Mouse (Mus musculus) kidney, embryonic 16.5 days (tissue): Measurements from ENCODE around the gene C1qa. TPM values are rescaled to one million over a fixed set of nuclear protein-coding genes. Genes with fewer than 3 reads are reported as not detected.

Experiments
- ATAC-seq: fragments of 200-750 bp; cut with Nextera tagmentation; 2 replicates; pipeline ENCODE4 v1.8.0; 2017; ENCODE audit warnings: moderate TSS enrichment; ENCODE audit not compliant: low FRiP score, low TSS enrichment
- H3K27ac ChIP-seq: fragments of 300-500 bp; sonication (generic); 2 replicates; pipeline ENCODE4 v1.5.1; 2014; ENCODE audit warnings: low read length
- H3K27me3 ChIP-seq: fragments of 300-500 bp; sonication (generic); 2 replicates; pipeline ENCODE4 v1.6.1; 2014; ENCODE audit warnings: low read length, control low read depth, mixed read lengths; ENCODE audit not compliant: insufficient read depth
- H3K36me3 ChIP-seq: fragments of 300-500 bp; sonication (generic); 2 replicates; pipeline ENCODE4 v1.6.1; 2014; ENCODE audit warnings: low read length, control low read depth, mixed read lengths; ENCODE audit not compliant: insufficient read depth
- H3K4me1 ChIP-seq: fragments of 300-500 bp; sonication (generic); 2 replicates; pipeline ENCODE4 v1.6.1; 2014; ENCODE audit warnings: low read length, control low read depth, mixed read lengths; ENCODE audit not compliant: insufficient read depth
- H3K4me2 ChIP-seq: fragments of 300-500 bp; sonication (generic); replicated peaks from 2 replicates; pipeline ENCODE4 v1.6.1; 2014; ENCODE audit warnings: low read depth, low read length
- H3K4me3 ChIP-seq: fragments of 300-500 bp; sonication (generic); 2 replicates; pipeline ENCODE4 v1.5.1; 2014; ENCODE audit warnings: mild to moderate bottlenecking, low read length
- H3K9ac ChIP-seq: fragments of 300-500 bp; sonication (generic); replicated peaks from 2 replicates; pipeline ENCODE4 v1.6.1; 2014; ENCODE audit warnings: low read length
- H3K9me3 ChIP-seq: fragments of 300-500 bp; sonication (generic); 2 replicates; pipeline ENCODE4 v1.6.1; 2016; ENCODE audit warnings: low read length, control low read depth
- WGBS: fragments of 180-500 bp; shearing (Covaris S2); extraction: QIAGEN DNeasy Blood & Tissue Kit; methylation state at CpG from one replicate; pipeline ENCODE4 v1.1.7; 2014; 5-methylcytosine and 5-hydroxymethylcytosine counted together
- polyA plus RNA-seq: library from polyadenylated mRNA; unstranded; fragments of >200 nt; fragmentation: Nextera tagmentation; extraction: Ambion mirVana; gene quantifications from 2 replicates; pipeline ENCODE4 v1.2.1, GENCODE M21; 2015

Gene C1qa
- polyA plus RNA-seq, result 21.9 and 26.4 TPM in 2 replicates

DNA sequence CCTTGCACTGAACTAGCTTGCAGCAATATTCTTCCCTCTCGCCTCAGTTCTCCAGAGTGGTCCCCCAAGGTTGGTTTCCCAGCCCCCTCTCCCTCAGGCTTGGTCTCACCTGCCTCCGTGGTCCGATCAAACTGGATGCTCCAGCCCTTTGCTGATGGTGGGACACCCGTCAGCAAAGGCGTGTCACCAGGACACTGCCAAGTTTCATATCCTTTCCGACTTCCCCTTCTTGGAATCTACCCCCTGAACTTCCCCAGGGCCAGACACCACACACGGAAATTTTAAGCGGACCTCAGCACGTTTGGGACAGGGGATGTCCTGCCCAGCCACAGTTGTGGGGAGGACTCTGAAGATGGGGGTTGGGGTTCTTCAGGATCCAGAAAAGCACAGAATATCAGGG, at the start of gene C1qa:
C1qa (minus strand) TSS at position 167 of the 400 bp plus-strand sequence.
- Histone ChIP-seq H3K4me3 (no peak within 1 kb of the TSS), H3K4me1 (0 out of 2 replicates have a peak, but pooled peaks cover 5% of the 10 kb centered on the region), H3K9me3 (no peaks in the 10 kb centered on the region), H3K9ac (no peak within 1 kb of the TSS), H3K4me2 (no peak within 1 kb of the TSS), H3K27ac (no peak within 1 kb of the TSS), H3K27me3 (peaks cover 28% of the 10 kb centered on the region), H3K36me3 (no peaks in the 10 kb centered on the region)
- WGBS, result 70% methylated on average over 9 of the region's 9 CpGs
- ATAC-seq, result no peak

- H3K4me1 ChIP-seq, result peaks cover 7% of the 10 kb centered on the region
- no peak overlapping the region for H3K4me3 ChIP-seq
- no peak overlapping the region for H3K9ac ChIP-seq
- no peaks in the 10 kb centered on the region for H3K36me3 ChIP-seq
- no peak overlapping the region for H3K27ac ChIP-seq
- 55% methylated on average over 17 of the region's 17 CpGs for WGBS
- H3K9me3 ChIP-seq, result no peaks in the 10 kb centered on the region
- H3K27me3 ChIP-seq, result peaks cover 14% of the 10 kb centered on the region; the same call in 1 of the 2 replicates
- 0 out of 2 replicates have a peak, but pooled peaks have one; percentile 46 for ATAC-seq
- H3K4me2 ChIP-seq, result no peak overlapping the region
Observed at GRCm38 (mm10) chr4:136945397-136945796, 46.8 kb upstream of the C1qa start.

DNA sequence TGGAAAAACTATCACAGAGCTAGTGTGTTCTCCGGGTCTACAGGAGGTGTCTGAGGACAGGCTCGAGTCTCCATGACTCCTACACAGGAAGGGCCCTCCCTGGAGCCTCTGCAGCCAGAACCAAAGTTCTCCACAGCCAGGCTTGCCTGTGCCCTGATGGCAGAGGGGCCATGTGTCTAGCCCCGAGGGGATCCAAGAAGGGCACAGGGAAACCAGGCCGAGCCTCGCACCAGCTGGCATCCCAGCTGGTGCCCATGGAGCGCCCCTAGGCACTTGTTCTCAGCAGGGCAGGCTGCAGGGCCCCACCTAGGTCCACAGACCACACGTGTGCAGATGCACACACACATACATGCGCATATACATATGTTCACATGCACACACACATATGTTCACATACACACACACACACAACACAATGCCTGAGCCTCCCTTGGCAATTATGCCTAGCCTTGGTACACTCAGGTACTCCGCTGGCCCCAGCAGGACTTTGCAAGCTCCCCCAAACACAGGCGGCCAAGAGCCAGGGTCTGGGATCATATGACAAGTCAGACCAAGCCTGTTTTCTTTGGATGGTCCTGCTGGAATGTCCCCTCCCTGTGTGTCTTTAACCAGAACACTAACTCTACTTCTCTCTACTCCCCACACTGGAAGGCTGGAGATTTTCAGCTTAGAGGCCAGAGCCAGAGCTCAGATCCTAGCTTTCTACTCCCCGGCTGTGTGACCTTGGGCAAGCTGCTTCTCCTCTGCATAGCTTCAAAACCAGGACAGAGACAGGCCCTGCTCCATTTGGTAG, 46.2 kb upstream of the C1qa start:
- Histone ChIP-seq H3K27ac (no peak overlapping the region), H3K9ac (no peak overlapping the region), H3K4me3 (no peak overlapping the region), H3K4me2 (no peak overlapping the region), H3K9me3 (no peaks in the 10 kb centered on the region), H3K4me1 (peaks cover 7% of the 10 kb centered on the region), H3K36me3 (no peaks in the 10 kb centered on the region), H3K27me3 (peaks cover 14% of the 10 kb centered on the region; the same call in 1 of the 2 replicates)
- ATAC-seq, result peak; percentile 29; the same call in 1 of the 2 replicates
- 64% methylated on average over 11 of the region's 11 CpGs for WGBS

DNA sequence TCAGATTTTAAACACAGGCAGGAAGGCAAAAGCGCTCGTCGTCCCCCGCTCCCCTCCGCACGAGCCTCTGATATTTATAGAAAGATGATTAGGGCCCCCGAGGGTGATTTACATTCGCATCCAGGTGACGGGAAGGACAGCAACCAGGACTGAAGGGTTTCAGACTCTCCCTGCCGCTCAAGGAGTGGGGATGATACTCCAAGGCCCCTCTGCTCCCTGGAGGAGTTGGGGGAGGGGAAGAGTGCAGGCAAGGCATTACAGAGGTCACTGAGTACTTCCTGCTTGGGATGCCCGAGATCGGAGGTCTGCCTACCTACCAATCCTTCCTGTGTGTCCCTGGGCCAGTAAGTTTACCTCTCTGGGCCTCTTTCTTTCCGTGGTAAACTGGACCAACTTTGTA, 44.6 kb upstream of the C1qa start:
- peaks cover 7% of the 10 kb centered on the region for H3K4me1 ChIP-seq
- no peak overlapping the region for H3K4me2 ChIP-seq
- no peak overlapping the region for H3K4me3 ChIP-seq
- peaks cover 14% of the 10 kb centered on the region; the same call in 1 of the 2 replicates for H3K27me3 ChIP-seq
- no peaks in the 10 kb centered on the region for H3K36me3 ChIP-seq
- 22% methylated on average over 13 of the region's 13 CpGs for WGBS
- H3K27ac ChIP-seq, result no peak overlapping the region
- ATAC-seq, result no peak
- H3K9me3 ChIP-seq, result no peaks in the 10 kb centered on the region
- no peak overlapping the region for H3K9ac ChIP-seq

DNA sequence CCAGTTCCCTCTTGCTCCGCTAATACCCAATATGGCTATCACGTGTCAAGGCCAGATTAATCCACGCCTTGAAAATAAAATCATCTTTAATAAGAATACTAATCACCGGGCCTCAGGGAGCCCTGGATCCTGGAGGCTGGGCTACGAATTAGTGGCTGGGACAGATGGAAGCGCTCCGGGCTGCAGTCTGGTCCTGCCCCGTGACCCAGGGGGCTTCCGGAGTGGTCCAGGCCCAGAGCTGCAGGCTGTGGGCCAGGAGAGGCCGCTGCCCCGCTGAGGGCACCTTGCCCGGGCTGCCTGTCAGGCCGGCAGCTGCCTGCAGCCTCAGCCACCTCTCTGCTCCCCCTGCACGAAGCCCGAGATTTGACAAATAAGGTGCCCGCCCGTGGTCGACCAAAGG, 44.2 kb upstream of the C1qa start:
- Histone ChIP-seq H3K9me3 (no peaks in the 10 kb centered on the region), H3K9ac (no peak overlapping the region), H3K27ac (no peak overlapping the region), H3K4me1 (peaks cover 7% of the 10 kb centered on the region), H3K4me2 (no peak overlapping the region), H3K27me3 (peaks cover 14% of the 10 kb centered on the region; the same call in 1 of the 2 replicates), H3K36me3 (no peaks in the 10 kb centered on the region), H3K4me3 (no peak overlapping the region)
- no peak for ATAC-seq
- 28% methylated on average over 18 of the region's 18 CpGs for WGBS

- ATAC-seq, result no peak
- WGBS, result 91% methylated on average over 5 of the region's 5 CpGs
- H3K4me2 ChIP-seq, result no peak overlapping the region
- H3K27ac ChIP-seq, result no peak overlapping the region
- H3K4me1 ChIP-seq, result peaks cover 3% of the 10 kb centered on the region; the same call in 1 of the 2 replicates
- H3K27me3 ChIP-seq, result 0 out of 2 replicates have a peak, but pooled peaks cover 7% of the 10 kb centered on the region
- no peaks in the 10 kb centered on the region for H3K9me3 ChIP-seq
- H3K36me3 ChIP-seq, result no peaks in the 10 kb centered on the region
- no peak overlapping the region for H3K4me3 ChIP-seq
- no peak overlapping the region for H3K9ac ChIP-seq
Observed at GRCm38 (mm10) chr4:136937935-136938334, 39.3 kb upstream of the C1qa start.

GRCm38 (mm10) chr4:136937344-136937743, 38.7 kb upstream of the C1qa start:
- H3K4me3 ChIP-seq, result no peak overlapping the region
- H3K27me3 ChIP-seq, result 0 out of 2 replicates have a peak, but pooled peaks cover 5% of the 10 kb centered on the region
- no peak overlapping the region for H3K4me2 ChIP-seq
- no peak overlapping the region for H3K27ac ChIP-seq
- H3K36me3 ChIP-seq, result no peaks in the 10 kb centered on the region
- WGBS, result 77% methylated on average over 4 of the region's 4 CpGs
- no peak overlapping the region for H3K9ac ChIP-seq
- no peaks in the 10 kb centered on the region for H3K4me1 ChIP-seq
- H3K9me3 ChIP-seq, result no peaks in the 10 kb centered on the region
- ATAC-seq, result no peak

- no peaks in the 10 kb centered on the region for H3K4me1 ChIP-seq
- no peaks in the 10 kb centered on the region for H3K36me3 ChIP-seq
- no peak overlapping the region for H3K9ac ChIP-seq
- H3K9me3 ChIP-seq, result no peaks in the 10 kb centered on the region
- H3K27ac ChIP-seq, result no peak overlapping the region
- H3K27me3 ChIP-seq, result no peaks in the 10 kb centered on the region
- no peak for ATAC-seq
- H3K4me3 ChIP-seq, result no peak overlapping the region
- no peak overlapping the region for H3K4me2 ChIP-seq
- 60% methylated on average over 18 of the region's 18 CpGs for WGBS
Observed at GRCm38 (mm10) chr4:136934746-136935613, 36.4 kb upstream of the C1qa start.

DNA sequence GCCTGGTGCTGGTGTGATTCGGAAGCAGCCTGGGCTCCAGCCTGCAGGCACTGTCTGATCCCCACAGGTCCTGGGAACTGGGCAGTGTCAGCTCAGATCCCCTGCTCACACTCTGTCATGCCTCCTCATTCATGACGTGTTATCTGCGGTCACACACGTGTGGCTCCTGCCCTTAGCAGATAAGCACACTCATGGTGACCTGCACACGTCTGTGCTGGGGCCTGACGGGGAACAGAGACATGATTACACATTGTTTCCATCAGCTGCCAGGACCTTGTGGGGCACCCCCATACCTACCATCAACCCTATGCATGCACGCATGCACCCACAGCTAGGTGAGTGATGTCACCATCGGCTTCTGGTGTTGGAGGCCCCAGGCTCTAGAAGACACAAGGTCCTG, 31.9 kb upstream of the C1qa start:
- no peak overlapping the region for H3K9ac ChIP-seq
- no peaks in the 10 kb centered on the region for H3K9me3 ChIP-seq
- peaks cover 6% of the 10 kb centered on the region for H3K27me3 ChIP-seq
- no peaks in the 10 kb centered on the region for H3K36me3 ChIP-seq
- H3K4me3 ChIP-seq, result no peak overlapping the region
- H3K4me1 ChIP-seq, result no peaks in the 10 kb centered on the region
- no peak overlapping the region for H3K27ac ChIP-seq
- no peak overlapping the region for H3K4me2 ChIP-seq
- WGBS, result 82% methylated on average over 8 of the region's 8 CpGs
- ATAC-seq, result no peak
